Mouse (Mus musculus): ENCODE data around the gene Cd160.
A peak's percentile ranks its signal among the peaks of the same experiment; 100 is the strongest.

The Cd160 gene

DNA sequence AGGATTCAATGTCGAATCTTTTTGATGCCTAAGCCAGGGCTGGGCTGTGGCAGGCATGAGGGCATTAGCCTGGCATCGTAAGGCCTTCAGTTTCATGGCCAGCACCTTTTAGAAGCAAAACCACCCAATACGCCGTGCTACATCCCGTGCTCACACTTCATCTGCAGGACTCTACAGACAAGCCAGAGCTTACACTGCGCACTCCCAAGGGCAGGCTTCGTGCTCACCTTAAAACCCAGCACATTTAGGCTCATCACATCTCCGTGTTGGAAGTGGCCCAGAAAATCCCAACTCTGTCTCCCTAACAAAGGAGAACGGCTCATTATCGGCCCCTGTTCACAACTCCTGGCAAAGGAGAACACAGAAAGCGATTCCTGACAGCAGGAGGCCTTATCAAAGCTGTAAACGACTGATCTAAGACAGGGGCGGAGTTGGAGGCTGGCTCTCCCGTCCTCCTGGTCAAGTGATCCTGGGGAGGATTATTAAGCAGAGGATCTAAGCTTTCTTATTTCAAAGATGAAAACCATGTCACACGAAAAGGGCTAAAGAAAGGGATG lies 765 bp downstream of the Cd160 start:
- DNase-seq (ENCODE audit: low spot score) = no peak

DNA sequence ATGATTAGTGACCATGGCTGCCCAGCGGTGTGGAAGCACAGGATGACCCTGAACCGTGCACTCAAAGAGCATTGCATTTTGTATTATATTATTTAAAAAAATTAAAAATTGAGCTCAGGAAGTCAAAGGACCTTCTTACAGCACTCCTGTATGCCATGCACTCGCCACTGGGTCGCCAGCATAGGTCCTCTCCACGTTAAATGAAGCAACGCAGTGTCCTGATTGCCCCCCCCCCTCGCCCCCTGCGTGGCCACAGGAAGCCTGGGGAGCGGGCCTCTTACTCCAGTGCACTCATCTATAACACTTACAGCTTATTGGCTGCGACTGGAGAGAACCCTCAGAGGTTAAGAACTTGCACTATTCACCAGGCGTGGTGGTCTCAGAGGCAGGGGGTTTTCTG lies 3.9 kb downstream of the Cd160 start:
- no peak for DNase-seq (ENCODE audit: low spot score)

DNA sequence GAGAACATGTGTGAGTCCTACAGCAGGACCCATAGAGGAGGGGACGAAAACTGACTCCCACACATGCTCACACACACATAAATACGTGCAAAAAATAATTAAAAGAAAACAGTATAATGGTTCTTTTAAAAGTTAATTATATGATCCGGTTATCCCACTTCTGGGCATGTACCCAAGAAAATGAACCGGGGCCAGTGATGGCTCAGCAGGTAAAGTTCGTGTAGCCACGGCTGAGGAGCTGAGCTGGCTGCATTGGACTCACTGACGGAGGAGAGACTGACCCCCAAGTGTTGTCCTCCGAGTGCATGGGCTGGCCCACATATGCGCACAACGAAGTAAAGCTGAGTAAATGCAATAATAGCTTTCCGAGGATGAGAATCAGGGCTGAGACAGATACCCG lies 4.5 kb downstream of the Cd160 start:
- no peak for DNase-seq (ENCODE audit: low spot score)

DNA sequence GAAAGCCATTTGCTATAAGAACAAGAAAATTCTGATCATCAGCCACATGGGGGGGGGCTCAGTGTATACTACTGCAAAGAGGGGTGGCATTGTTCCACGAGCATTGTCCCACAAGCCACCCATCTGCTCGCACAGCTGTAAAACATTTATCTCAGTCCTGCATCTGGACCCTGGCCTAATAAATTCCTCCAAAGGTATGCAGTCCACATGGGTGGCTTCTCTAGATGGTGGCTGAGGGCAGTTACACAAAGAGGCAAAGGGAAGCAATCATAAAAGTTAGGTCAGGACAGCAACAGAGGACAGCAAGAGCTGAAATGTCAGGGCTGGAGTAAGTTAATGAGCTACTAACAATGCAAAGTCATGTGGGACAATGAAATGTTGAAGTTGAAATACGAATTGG lies 5.5 kb downstream of the Cd160 start:
- DNase-seq (ENCODE audit: low spot score) = no peak

DNA sequence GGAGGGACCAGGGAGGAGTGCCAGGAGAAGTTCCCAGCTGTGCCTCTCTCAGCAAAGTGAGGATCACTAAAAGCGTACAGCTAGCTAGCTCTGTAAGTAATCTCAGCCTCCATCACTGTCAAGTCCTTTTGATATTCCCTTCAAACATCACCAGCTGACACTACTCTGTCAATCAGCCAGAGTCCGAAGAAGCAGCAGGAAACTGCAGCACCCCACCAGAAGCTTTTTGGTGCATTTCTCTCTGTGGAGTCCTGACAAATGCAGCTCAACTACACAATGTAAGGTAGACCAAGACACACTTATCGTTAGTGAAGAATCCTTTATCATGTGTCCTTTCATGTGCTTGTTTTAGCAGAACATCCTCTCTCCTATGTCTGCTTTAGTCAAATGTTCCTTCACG lies 7.6 kb downstream of the Cd160 start:
- DNase-seq (ENCODE audit: low spot score) = no peak

DNA sequence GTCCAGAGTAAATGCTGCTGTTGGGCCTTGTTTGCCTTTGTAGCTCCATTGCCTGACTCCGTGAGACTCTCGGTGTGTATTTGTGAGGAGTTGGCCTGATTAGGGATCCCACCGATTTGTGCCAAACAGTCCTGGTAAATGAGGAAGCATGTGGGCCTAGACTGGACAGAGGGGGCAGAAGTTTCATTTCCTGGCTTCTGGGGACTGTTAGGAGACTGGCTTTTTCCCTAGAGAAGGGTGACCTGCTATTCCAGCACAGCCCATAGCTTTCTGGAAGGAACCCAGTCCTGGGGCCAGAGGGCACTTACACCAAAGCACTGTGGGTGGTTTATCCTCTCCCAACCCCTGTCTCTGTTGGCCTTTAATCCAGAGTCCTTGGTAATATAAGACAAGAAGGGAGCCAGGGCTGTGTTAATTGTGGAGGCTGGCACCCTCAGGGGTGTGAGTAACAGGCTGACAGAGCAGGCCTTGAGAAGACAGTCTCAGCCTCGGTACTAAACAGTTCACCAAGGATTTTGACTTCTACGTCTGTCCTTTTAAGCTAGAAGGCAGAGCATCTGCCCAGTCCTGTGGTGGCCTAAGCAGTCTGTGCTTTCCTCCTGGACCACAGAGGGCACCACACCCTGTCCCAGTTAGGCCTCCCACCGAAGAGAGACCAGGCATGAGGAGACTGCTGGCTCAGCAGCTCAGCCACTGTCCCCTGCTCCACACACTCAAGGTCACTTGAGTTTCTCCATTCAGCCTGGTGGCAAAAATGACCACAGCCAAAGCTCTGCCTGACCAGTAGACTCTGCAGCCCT lies 8.8 kb downstream of the Cd160 start:
- DNase-seq (ENCODE audit: low spot score) = no peak

DNA sequence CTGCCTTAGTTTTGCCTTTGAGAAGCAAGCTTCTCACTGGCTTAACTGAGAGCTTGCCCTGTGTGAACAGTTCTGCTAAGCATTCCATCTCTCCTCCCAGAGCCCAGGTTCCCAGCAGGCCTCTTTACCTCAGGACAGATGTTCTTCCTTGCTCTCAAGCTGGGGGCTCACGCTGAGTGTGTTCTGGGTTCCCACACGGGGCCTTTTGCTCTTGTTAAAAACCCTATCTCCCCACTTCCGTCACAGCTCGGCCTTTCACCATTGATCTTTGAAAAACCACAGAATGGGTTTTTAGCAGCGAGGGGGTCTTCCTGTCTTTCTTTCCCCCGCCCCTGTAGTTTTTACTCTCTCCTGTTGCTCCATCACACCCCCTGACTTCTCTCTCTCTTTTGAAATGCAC lies 14.8 kb downstream of the Cd160 start:
- no peak for DNase-seq (ENCODE audit: low spot score)

DNA sequence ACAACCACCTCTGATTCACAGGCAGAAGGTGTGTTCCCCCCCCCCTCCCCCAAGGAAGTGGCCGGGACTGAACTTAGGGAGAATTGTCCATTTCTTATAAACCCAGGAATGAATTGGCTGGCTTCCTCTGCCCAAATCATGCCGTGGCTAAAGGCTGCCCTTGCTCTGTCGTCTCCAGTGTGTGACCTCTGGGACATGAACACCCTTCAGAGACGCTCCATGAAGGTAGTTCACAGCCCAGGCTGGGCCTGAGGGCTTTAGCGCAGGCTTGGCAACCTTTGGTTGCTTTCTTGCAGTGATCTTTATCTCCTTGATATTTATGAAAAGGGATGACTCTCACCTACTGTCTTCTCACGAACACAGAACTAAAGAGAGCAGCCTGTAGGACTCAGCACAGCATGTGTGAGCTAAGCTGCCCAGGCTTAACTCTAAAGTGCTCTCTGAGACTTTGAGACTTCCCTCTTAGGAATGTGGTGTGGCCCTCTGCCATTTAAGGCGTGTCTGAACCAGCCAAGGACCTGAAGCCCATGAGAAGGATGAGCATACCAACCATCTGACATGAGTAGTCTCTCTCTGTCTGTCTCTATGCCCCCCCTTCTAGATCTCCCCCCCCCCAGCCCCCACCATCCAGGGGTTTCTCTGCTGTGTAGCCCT lies 15.4 kb downstream of the Cd160 start:
- DNase-seq (ENCODE audit: low spot score) = no peak

DNA sequence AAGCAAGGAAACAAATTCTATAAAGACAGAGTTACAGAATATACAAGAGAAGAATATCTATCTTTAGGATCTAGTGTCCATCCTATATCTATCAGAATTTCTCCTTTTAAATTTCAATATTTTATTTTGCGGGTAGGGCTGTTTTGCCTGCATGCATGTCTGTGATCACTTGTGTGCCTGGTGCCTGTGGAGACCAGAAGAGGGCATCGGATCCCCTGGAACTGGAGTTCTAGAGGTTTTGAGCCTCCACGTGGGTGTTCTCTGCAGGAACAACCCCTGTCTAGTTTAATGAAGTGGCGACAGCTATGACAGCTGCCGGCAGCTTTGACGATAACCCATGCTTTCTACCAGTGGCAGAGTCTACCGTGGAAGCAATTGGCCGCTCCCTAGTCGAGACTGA lies 16.0 kb downstream of the Cd160 start:
- no peak for DNase-seq (ENCODE audit: low spot score)

DNA sequence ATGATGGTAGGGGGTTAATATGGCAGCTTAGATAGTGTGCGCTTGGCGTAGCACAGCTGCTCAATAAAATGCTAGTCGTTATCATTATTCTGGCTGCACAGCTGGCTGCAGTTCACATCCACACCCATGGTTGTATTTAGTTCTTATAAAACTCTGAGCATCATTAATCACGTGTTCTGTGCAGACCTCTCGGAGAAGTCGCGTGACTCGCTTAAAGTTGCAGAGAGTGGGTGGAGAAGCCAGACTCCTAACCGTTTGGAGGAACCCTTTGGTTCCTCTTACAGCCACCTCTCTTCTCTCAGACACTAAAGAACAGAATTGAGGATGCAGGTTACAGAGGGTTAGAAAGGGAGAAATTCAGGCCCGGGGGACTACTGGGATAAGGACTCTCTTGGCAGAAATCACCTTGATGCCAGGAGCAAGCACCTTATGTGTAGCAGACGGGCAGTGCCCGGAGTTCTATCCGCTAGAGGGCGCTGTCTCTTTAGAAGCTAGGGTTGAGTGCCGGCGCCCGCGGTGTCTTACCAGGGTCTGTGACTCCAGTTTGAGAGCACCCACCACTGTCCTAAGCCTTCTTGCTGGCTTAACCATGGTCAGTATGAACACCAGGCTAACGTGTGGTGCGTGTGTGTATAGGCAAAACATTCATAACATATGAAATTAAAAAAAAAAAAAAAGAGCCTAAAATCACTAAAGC lies 16.6 kb downstream of the Cd160 start:
- DNase-seq (ENCODE audit: low spot score) = peak; percentile 40

DNA sequence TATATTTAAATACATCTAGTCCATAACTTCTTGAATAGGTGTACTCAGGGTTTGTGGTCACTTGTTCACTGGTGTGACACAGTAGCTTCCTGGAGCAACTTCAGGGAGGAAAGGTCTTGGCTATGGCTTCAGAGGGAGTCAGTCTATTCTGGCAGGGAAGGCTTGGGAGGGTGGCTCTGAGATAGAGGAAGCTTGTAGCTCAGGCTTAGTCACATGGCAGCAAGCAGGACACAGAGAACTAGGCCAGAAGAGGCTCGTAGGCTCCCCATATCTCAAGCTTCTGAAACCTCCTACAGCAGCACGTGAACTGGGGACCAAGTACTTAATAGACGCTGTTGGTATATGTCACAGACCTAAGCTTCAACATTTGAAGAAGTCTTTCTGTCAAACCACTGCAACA lies 17.9 kb downstream of the Cd160 start:
- DNase-seq (ENCODE audit: low spot score) = no peak

DNA sequence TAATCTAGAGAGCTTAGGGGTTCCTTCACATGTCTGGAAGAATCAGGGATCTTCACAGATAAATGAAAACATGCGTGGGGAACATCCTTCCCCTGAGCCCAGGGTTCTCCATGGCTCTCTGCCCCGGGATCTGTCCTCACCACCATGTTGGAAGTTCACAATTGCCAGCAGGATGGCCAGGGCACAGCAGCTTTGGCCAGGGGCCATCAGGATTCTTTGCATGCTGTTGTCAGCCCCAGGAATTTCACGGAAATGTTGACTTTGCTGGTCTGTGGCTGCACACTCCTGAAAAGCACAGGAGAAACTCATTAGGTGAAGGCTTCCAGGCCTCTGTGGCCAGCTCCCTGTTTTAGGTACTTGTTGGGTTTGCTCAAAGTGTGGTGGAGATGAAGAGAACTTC lies 20.5 kb downstream of the Cd160 start:
- no peak for DNase-seq (ENCODE audit: low spot score)

DNA sequence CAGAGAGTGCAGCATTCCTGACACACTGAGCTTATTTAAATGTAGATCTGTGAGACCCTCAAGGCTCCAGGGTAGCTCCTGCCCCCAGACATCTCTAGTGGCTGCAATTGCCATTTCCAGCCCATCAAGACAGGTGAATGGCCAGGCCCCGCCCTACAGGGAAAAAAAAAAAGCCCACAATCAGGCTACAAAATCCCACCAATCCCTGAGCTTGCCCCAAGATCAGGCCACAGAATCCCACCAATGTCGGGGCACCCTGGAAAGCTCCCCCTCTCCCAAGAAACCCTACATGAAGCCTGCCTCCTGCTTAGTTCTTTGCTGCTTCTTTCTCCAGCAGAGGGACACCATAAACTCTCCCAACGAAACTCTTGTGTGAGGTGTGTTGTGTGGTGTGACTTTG lies 21.0 kb downstream of the Cd160 start:
- DNase-seq (ENCODE audit: low spot score) = no peak

DNA sequence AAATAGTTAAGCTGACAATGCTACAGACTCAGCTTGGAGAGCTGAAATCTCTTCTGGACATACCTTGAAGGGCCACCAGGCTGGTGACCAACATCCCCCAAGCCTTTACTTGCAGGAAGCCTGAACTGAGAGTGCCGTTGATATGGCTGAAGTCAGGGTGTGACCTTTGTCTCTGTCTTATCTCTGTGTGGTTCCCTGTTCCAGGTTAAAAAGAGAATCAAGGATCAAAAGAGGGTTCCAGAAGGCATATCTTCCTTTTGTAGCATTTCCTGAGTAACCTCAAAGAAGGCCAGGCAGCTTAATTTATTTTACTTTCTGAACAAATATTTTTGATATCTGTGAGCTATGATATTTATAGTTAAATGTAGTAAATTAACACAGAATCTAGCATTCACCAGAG lies 26.9 kb downstream of the Cd160 start:
- no peak for DNase-seq (ENCODE audit: low spot score)

DNA sequence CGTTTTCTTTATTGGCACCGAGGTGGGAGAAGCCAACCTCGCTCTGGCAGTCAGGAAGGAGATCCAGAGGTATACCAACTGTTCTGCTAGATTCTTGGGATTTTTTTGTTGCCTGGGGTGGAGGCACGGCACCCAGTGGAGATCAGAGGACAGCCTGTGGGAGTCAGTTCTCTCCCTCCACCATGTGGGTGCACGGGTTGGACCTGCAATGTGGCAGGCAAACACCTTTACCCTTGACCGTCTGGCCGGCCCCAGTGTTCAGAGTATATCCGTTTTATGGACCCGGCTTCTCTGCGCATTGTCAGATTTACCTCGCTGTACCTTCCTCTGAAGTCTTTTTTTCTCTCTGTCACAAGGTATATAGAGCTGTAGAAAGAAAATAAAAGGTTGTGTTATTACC lies 28.9 kb downstream of the Cd160 start:
- no peak for DNase-seq (ENCODE audit: low spot score)

DNA sequence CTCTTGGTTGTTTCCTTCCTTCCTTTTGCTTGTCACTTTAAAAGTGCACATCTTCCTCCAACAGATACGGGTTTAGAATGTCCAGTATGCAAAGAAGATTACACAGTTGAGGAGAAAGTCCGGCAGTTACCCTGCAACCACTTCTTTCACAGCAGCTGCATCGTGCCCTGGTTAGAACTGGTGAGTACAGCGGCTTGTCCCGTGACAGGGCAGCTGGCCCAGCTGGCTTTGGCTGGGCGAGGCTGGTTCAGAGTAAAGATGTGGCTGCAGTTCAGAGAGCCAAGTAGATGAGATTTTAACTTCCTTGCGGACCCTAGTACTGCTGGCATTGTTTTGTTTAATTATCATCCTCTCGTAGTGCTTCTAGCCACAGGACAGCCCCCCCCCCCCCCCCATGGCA lies 40.6 kb downstream of the Cd160 start:
- DNase-seq (ENCODE audit: low spot score) = no peak

DNA sequence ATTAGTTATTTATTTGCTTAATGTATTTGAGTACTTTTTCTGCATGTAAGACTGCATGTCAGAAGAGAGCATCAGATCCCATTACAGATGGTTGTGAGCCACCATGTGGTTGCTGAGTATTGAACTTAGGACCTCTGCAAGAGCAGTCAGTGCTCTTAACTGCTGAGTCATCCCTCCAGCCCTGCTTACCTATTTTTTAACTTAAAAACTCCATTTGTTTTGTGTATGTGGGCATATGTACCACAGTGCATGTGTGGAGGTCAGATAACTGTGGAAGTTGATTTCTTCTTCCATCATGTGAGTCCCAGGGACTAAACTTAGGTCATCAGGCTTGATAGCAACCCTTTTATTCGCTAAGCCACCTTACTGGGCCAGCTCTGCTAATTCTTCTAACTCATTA lies 41.4 kb downstream of the Cd160 start:
- no peak for DNase-seq (ENCODE audit: low spot score)

DNA sequence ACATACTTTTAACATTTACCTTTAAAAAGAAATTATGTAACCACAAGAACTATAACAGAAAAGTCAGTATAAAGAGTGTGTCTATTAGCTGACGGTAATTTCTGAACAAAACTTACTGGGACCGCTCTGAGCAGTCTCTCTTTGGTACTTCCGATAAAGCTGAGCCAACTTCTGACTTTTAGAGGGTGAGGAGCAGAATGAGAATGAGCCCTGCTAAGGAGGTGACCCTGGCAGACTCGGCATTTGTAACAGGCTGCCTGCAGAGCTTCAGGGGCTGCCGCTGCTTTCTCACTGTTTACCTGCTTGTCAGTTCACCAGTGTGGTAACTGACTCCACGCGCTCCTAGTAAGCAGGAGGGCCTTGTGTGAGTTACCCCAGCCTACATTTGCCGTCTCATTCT lies 46.9 kb downstream of the Cd160 start:
- DNase-seq (ENCODE audit: low spot score) = no peak

DNA sequence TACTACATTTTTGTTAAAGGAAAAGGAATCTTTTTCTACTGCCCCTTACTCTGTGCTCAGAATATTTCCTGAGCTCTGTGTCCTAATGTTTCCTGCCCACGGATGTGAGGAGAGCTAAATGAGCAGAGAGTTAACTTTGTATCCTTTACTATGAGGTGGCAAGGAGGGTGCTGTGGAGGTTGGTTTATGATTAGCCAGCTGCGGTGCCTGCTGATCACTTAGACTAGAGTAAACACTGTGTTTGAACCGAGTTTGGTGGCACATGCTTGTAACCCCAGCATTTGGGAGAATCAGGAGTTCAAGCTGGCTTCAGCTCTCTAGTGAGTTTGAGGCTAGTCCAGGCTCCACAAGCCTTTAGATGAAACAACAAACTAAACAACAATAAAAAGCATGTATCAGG lies 52.0 kb downstream of the Cd160 start:
- no peak for DNase-seq (ENCODE audit: low spot score)

DNA sequence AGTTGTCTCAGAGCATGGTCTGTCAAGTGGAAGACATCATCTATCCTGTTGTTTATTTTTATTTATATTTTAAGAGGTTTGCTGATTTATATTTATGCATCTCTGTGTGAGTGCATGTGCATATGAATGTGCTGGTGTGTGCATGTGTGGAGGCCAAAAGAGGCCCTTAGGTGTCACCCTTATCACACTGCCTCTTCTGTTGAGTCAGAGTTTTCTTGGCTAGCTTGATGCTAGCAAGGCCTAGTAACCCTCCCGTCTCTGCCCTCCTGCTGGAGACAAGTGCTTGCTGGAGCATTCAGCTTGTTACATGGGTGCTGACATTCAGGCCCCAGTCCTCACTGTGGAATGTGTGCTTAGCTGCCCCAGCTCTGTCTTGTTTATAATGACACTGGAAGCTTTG lies 56.2 kb downstream of the Cd160 start:
- DNase-seq (ENCODE audit: low spot score) = no peak

DNA sequence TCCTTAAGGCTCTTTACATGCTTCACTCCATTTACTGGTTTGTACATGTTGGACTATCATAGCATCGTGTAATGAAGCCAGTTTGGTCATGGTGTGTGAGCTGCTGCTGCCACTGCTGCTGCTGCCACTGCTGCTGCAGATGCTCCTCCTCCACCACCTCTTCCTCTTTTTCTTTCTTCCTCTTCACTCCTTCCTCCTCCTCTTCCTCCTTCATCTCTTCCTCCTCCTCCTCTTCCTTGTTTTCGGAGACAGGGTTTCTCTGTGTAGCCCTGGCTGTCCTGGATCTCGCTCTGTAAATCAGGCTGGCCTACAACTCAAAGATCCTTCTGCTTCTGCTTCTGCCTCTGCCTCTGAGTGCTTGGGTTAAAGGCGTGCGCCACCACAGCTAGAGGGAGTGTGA lies 59.2 kb downstream of the Cd160 start:
- no peak for DNase-seq (ENCODE audit: low spot score)

DNA sequence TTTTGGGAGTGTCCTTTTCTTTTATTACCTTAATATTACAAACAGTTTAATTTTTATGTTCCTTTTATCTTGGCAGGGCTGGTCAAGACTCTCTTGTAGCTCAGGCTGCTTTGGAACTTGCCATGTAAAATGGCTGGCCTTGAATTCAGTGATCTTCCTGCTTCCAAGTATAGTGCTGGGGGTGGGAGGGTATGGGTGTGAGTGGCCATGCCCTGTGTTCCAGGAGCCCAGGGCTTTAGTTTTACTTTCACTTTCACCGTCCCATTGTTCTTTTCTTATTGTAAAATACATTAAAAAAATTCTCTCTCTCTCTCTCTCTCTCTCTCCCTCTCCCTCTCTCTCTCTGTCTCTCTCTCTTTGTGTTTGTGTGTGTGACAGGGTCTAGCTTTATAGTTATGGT lies 64.6 kb downstream of the Cd160 start:
- DNase-seq (ENCODE audit: low spot score) = no peak

DNA sequence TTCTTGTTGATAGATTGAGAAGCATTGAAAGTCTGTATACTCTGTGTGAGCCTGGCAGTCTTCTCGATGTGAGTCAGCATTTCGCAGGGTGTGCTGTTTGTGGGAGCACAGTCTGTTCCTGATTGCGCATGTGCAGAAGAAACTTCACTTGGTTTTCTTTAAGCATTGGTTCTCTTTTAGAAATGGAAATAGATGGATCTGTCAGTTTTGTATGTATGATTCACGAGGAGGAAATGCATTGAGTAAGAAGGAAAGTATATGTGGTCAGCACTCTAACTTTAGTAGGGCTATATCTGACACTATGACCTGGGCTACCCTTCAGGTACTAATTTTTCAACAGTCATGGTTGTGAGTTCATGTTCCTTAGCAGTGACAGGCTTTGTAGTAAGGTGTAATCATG lies 69.5 kb downstream of the Cd160 start:
- no peak for DNase-seq (ENCODE audit: low spot score)

All from ovary, adult 18-20 months (tissue).